Mouse (Mus musculus): Measurements from ENCODE around the gene Gm364. TPM values are rescaled to one million over a fixed set of nuclear protein-coding genes. Genes with fewer than 3 reads are reported as not detected.

Gm364 gene
- total RNA-seq, 4 experiments from 2014 or later: not detected

Other genes with a start within 250 kb of the Gm364 start
- not detected for gene Cd40lg, start 197.0 kb upstream of the Gm364 start, total RNA-seq (2022)
- 10 to 100 TPM; 49.8 to 54.1 (median 52.0) TPM for gene Arhgef6, start 70.4 kb upstream of the Gm364 start, total RNA-seq (2022)
- gene Rbmx, start 16.1 kb upstream of the Gm364 start, total RNA-seq (2022): 10 to 100 TPM; 10.7 to 13.8 (median 11.9) TPM
- not detected for gene Gpr101, start 94.6 kb downstream of the Gm364 start, total RNA-seq (2022)